Mouse (Mus musculus) lung, postnatal 0 days (tissue): ENCODE data around the gene Tnfrsf22. TPM values are rescaled to one million over a fixed set of nuclear protein-coding genes. Genes with fewer than 3 reads are reported as not detected.

Source experiments
- ATAC-seq: fragments of 200-750 bp; cut with Nextera tagmentation; 2 replicates; pipeline ENCODE4 v1.8.0; 2017; ENCODE audit warnings: moderate library complexity
- DNase-seq: peaks from one replicate; pipeline ENCODE4 v3.0.0-alpha.2; 2016; ENCODE audit warnings: low spot score
- H3K27ac ChIP-seq: fragments of 300-500 bp; sonication (generic); 2 replicates; pipeline ENCODE4 v1.5.1; 2014; ENCODE audit warnings: antibody characterized with exemption, mild to moderate bottlenecking, low read length, mixed read lengths
- H3K27me3 ChIP-seq: fragments of 300-500 bp; sonication (generic); replicated peaks from 2 replicates; pipeline ENCODE4 v1.6.1; 2014; ENCODE audit warnings: low read length, mixed read lengths; ENCODE audit not compliant: insufficient read depth
- H3K36me3 ChIP-seq: fragments of 300-500 bp; sonication (generic); 2 replicates; pipeline ENCODE4 v1.6.1; 2014; ENCODE audit warnings: low read length, mixed read lengths; ENCODE audit not compliant: insufficient read depth
- H3K4me1 ChIP-seq: fragments of 300-500 bp; sonication (generic); 2 replicates; pipeline ENCODE4 v1.6.1; 2014; ENCODE audit warnings: antibody characterized with exemption, low read depth, low read length, mixed read lengths; ENCODE audit not compliant: insufficient read depth
- H3K4me2 ChIP-seq: fragments of 300-500 bp; sonication (generic); replicated peaks from 2 replicates; pipeline ENCODE4 v1.6.1; 2014; ENCODE audit warnings: low read depth, mild to moderate bottlenecking, low read length, moderate library complexity, mixed read lengths
- H3K4me3 ChIP-seq: fragments of 300-500 bp; sonication (generic); 2 replicates; pipeline ENCODE4 v1.5.1; 2014; ENCODE audit warnings: low read depth, low read length
- H3K9ac ChIP-seq: fragments of 300-500 bp; sonication (generic); replicated peaks from 2 replicates; pipeline ENCODE4 v1.6.1; 2014; ENCODE audit warnings: low read depth, mild to moderate bottlenecking
- H3K9me3 ChIP-seq: fragments of 300-500 bp; sonication (generic); 2 replicates; pipeline ENCODE4 v1.6.1; 2016; ENCODE audit warnings: low read length, mixed read lengths
- CTCF ChIP-seq: IDR thresholded peaks from 2 replicates; pipeline ENCODE4 v1.5.1; 2016; ENCODE audit warnings: antibody characterized with exemption, mild to moderate bottlenecking
- EP300 ChIP-seq: IDR thresholded peaks from 2 replicates; pipeline ENCODE4 v1.6.1; 2016; ENCODE audit warnings: antibody characterized with exemption, mild to moderate bottlenecking, control low read depth
- WGBS: fragments of 180-500 bp; shearing (Covaris S2); extraction: QIAGEN DNeasy Blood & Tissue Kit; methylation state at CpG from one replicate; pipeline ENCODE4 v1.1.7; 2014; 5-methylcytosine and 5-hydroxymethylcytosine counted together
- polyA plus RNA-seq: library from polyadenylated mRNA; unstranded; fragments of >200 nt; fragmentation: Nextera tagmentation; extraction: Ambion mirVana; gene quantifications from 2 replicates; pipeline ENCODE4 v1.2.1, GENCODE M21; 2015

Tnfrsf22 gene
- polyA plus RNA-seq, 1 experiment from 2014 or later, result 4.6 TPM

- H3K4me3 ChIP-seq, result no peak overlapping the region
- H3K9me3 ChIP-seq, result no peaks in the 10 kb centered on the region
- H3K9ac ChIP-seq, result no peak overlapping the region
- no peak overlapping the region for H3K4me2 ChIP-seq
- TF ChIP-seq EP300 (no peak), CTCF (no peak)
- DNase-seq (no peak), ATAC-seq (no peak)
- no peaks in the 10 kb centered on the region for H3K4me1 ChIP-seq
- WGBS, result 85% methylated on average over 1 of the region's 1 CpGs
- H3K36me3 ChIP-seq, result no peaks in the 10 kb centered on the region
- H3K27ac ChIP-seq, result no peak overlapping the region
- no peaks in the 10 kb centered on the region for H3K27me3 ChIP-seq
Measured at GRCm38 (mm10) chr7:143636674-143637073, 12.8 kb downstream of the Tnfrsf22 start.

GRCm38 (mm10) chr7:143631503-143631902 is 18.0 kb downstream of the Tnfrsf22 start:
- Histone ChIP-seq H3K9ac (no peak overlapping the region), H3K27me3 (no peaks in the 10 kb centered on the region), H3K4me2 (no peak overlapping the region), H3K36me3 (no peaks in the 10 kb centered on the region), H3K4me1 (no peaks in the 10 kb centered on the region), H3K27ac (no peak overlapping the region), H3K4me3 (no peak overlapping the region), H3K9me3 (no peaks in the 10 kb centered on the region)
- ATAC-seq, result no peak
- TF ChIP-seq EP300 (no peak), CTCF (no peak)
- no peak for DNase-seq
- WGBS, result 64% methylated on average over 2 of the region's 2 CpGs

GRCm38 (mm10) chr7:143629501-143629900 is 20.0 kb downstream of the Tnfrsf22 start:
- H3K9ac ChIP-seq, result no peak overlapping the region
- WGBS, result 11% methylated on average over 1 of the region's 1 CpGs
- H3K27me3 ChIP-seq, result no peaks in the 10 kb centered on the region
- H3K27ac ChIP-seq, result no peak overlapping the region
- ATAC-seq, result no peak
- H3K4me2 ChIP-seq, result no peak overlapping the region
- H3K9me3 ChIP-seq, result no peaks in the 10 kb centered on the region
- DNase-seq, result peak; percentile 19
- no peak overlapping the region for H3K4me3 ChIP-seq
- H3K4me1 ChIP-seq, result no peaks in the 10 kb centered on the region
- TF ChIP-seq CTCF, result no peak
- no peak for TF ChIP-seq EP300
- H3K36me3 ChIP-seq, result no peaks in the 10 kb centered on the region

GRCm38 (mm10) chr7:143628540-143628939 is 20.9 kb downstream of the Tnfrsf22 start, which contains the start of gene Tnfrsf26:
Tnfrsf26 (minus strand) TSS chr7:143628722.
- Histone ChIP-seq H3K27me3 (no peaks in the 10 kb centered on the region), H3K9me3 (no peaks in the 10 kb centered on the region), H3K4me3 (no peak within 1 kb of the TSS), H3K4me1 (no peaks in the 10 kb centered on the region), H3K27ac (no peak within 1 kb of the TSS), H3K36me3 (no peaks in the 10 kb centered on the region), H3K9ac (no peak within 1 kb of the TSS), H3K4me2 (no peak within 1 kb of the TSS; the same call in 1 of the 2 replicates)
- DNase-seq (no peak), ATAC-seq (no peak)
- no peak for TF ChIP-seq CTCF
- no peak for TF ChIP-seq EP300
- 95% methylated on average over 1 of the region's 1 CpGs for WGBS

GRCm38 (mm10) chr7:143627555-143628286 is 21.7 kb downstream of the Tnfrsf22 start:
- DNase-seq, result peak; percentile 26
- Histone ChIP-seq H3K9ac (no peak overlapping the region), H3K4me2 (no peak overlapping the region), H3K4me1 (no peaks in the 10 kb centered on the region), H3K4me3 (no peak overlapping the region), H3K9me3 (no peaks in the 10 kb centered on the region), H3K27ac (no peak overlapping the region), H3K27me3 (no peaks in the 10 kb centered on the region), H3K36me3 (no peaks in the 10 kb centered on the region)
- 0 out of 2 replicates have a peak, but pooled peaks have one; percentile 14 for ATAC-seq
- WGBS, result 41% methylated on average over 10 of the region's 10 CpGs
- TF ChIP-seq EP300 (no peak), CTCF (no peak)

- no peaks in the 10 kb centered on the region for H3K9me3 ChIP-seq
- WGBS, result 55% methylated on average over 2 of the region's 2 CpGs
- no peak overlapping the region for H3K9ac ChIP-seq
- no peaks in the 10 kb centered on the region for H3K4me1 ChIP-seq
- no peak for DNase-seq
- ATAC-seq, result no peak
- no peaks in the 10 kb centered on the region for H3K27me3 ChIP-seq
- H3K27ac ChIP-seq, result no peak overlapping the region
- no peak overlapping the region for H3K4me2 ChIP-seq
- no peak overlapping the region for H3K4me3 ChIP-seq
- no peaks in the 10 kb centered on the region for H3K36me3 ChIP-seq
- TF ChIP-seq CTCF, result no peak
- no peak for TF ChIP-seq EP300
Measured at GRCm38 (mm10) chr7:143626178-143626577, 23.3 kb downstream of the Tnfrsf22 start.
